Mouse (Mus musculus): Measurements from ENCODE around the gene Gm20388. TPM values are rescaled to one million over a fixed set of nuclear protein-coding genes. Genes with fewer than 3 reads are reported as not detected.
A peak's percentile ranks its signal among the peaks of the same experiment; 100 is the strongest.

Gene Gm20388
- polyA plus RNA-seq, 1 experiment from 2014 or later: not detected

- peak overlapping the region; percentile 35; the same call in 1 of the 2 replicates for H3K9ac ChIP-seq (ENCODE audit: low read length)
- H3K4me2 ChIP-seq (replicated peaks; ENCODE audit: low read depth): no peak overlapping the region
- no peaks in the 10 kb centered on the region for H3K27me3 ChIP-seq (ENCODE audit: control insufficient read depth, insufficient read depth, low read length)
- no peaks in the 10 kb centered on the region for H3K36me3 ChIP-seq (ENCODE audit: control insufficient read depth, insufficient read depth, low read length)
- no peak overlapping the region for H3K4me3 ChIP-seq (ENCODE audit: low read depth, low read length)
- H3K27ac ChIP-seq (replicated peaks): no peak overlapping the region
- WGBS: 26% methylated on average over 4 of the region's 4 CpGs
- DNase-seq (ENCODE audit: low spot score) (no peak), ATAC-seq (ENCODE audit: low FRiP score, low TSS enrichment) (no peak)
- no peaks in the 10 kb centered on the region for H3K4me1 ChIP-seq (replicated peaks; ENCODE audit: control insufficient read depth, insufficient read depth)
- no peaks in the 10 kb centered on the region for H3K9me3 ChIP-seq (ENCODE audit: control insufficient read depth, low read length)
- TF ChIP-seq CTCF (IDR thresholded peaks at IDR 0.05; ENCODE audit: low read depth): no peak
- TF ChIP-seq EP300 (optimal IDR thresholded peaks at IDR 0.05): no peak
Measured at GRCm38 (mm10) chr8:120895009-120895408, 984.4 kb downstream of the Gm20388 start.

- DNase-seq (ENCODE audit: low spot score) (no peak), ATAC-seq (ENCODE audit: low FRiP score, low TSS enrichment) (no peak)
- Histone ChIP-seq H3K36me3 (ENCODE audit: control insufficient read depth, insufficient read depth, low read length) (no peaks in the 10 kb centered on the region), H3K4me2 (replicated peaks; ENCODE audit: low read depth) (no peak overlapping the region), H3K9ac (ENCODE audit: low read length) (no peak overlapping the region), H3K4me3 (ENCODE audit: low read depth, low read length) (no peak overlapping the region), H3K27ac (replicated peaks) (no peak overlapping the region), H3K4me1 (replicated peaks; ENCODE audit: control insufficient read depth, insufficient read depth) (no peaks in the 10 kb centered on the region), H3K9me3 (ENCODE audit: control insufficient read depth, low read length) (no peaks in the 10 kb centered on the region), H3K27me3 (ENCODE audit: control insufficient read depth, insufficient read depth, low read length) (no peaks in the 10 kb centered on the region)
- 21% methylated on average over 13 of the region's 13 CpGs for WGBS
- TF ChIP-seq EP300 (optimal IDR thresholded peaks at IDR 0.05) (no peak), CTCF (IDR thresholded peaks at IDR 0.05; ENCODE audit: low read depth) (no peak)
Measured at GRCm38 (mm10) chr8:120895600-120895999, 985.0 kb downstream of the Gm20388 start.

DNA sequence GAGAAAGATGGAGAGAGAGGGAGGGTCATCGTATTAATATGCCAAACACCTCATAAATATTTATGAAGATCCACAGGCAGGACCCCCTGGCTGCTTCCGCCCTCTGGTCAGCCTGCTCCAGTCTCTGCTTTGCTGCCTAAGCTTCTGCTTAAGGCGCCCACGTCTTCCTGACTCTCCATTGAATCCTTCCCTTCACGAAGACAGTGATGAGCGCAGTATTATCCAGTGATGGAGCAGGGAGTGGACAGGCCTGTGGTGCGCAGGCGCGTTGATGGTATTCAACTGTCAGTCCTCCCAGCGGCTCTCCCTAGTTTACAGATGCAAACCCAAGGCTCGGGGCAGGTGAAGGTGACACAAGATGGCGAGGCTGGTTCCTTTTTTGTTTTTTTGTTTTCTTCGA is 985.6 kb downstream of the Gm20388 start:
- H3K9ac ChIP-seq (ENCODE audit: low read length): no peak overlapping the region
- 56% methylated on average over 13 of the region's 13 CpGs for WGBS
- no peak for DNase-seq (ENCODE audit: low spot score)
- H3K4me2 ChIP-seq (replicated peaks; ENCODE audit: low read depth): no peak overlapping the region
- H3K9me3 ChIP-seq (ENCODE audit: control insufficient read depth, low read length): no peaks in the 10 kb centered on the region
- no peaks in the 10 kb centered on the region for H3K36me3 ChIP-seq (ENCODE audit: control insufficient read depth, insufficient read depth, low read length)
- TF ChIP-seq CTCF (IDR thresholded peaks at IDR 0.05; ENCODE audit: low read depth) (no peak), EP300 (optimal IDR thresholded peaks at IDR 0.05) (no peak)
- H3K4me1 ChIP-seq (replicated peaks; ENCODE audit: control insufficient read depth, insufficient read depth): 0 out of 2 replicates have a peak, but pooled peaks cover 2% of the 10 kb centered on the region
- ATAC-seq (ENCODE audit: low FRiP score, low TSS enrichment): no peak
- H3K27me3 ChIP-seq (ENCODE audit: control insufficient read depth, insufficient read depth, low read length): no peaks in the 10 kb centered on the region
- H3K27ac ChIP-seq (replicated peaks): no peak overlapping the region
- no peak overlapping the region for H3K4me3 ChIP-seq (ENCODE audit: low read depth, low read length)

DNA sequence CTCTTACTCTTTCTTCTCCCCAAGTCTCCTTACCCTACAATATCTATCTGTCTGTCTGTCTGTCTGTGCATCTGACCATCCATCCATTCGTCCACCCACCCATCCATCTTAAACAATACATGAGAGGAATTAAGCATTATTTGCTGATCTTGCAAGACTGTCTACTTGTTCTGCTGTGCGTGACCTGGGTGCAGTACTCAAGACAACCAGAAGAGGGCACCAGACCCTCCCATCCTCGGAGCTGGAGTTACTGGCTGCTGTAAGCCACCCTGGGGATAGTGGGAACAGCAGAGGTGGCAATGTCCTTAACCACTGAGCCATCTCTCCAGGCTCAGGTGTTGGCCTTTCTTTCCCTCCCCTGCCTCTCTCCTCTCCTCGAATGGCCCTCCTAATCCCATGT is 987.4 kb downstream of the Gm20388 start:
- DNase-seq (ENCODE audit: low spot score): peak; percentile 67
- Histone ChIP-seq H3K27ac (replicated peaks) (peak overlapping the region; percentile 35; the same call in 1 of the 2 replicates), H3K27me3 (ENCODE audit: control insufficient read depth, insufficient read depth, low read length) (no peaks in the 10 kb centered on the region), H3K4me2 (replicated peaks; ENCODE audit: low read depth) (no peak overlapping the region), H3K9me3 (ENCODE audit: control insufficient read depth, low read length) (no peaks in the 10 kb centered on the region), H3K9ac (ENCODE audit: low read length) (no peak overlapping the region), H3K4me3 (ENCODE audit: low read depth, low read length) (no peak overlapping the region), H3K36me3 (ENCODE audit: control insufficient read depth, insufficient read depth, low read length) (no peaks in the 10 kb centered on the region), H3K4me1 (replicated peaks; ENCODE audit: control insufficient read depth, insufficient read depth) (0 out of 2 replicates have a peak, but pooled peaks cover 2% of the 10 kb centered on the region)
- 68% methylated on average over 4 of the region's 4 CpGs for WGBS
- no peak for ATAC-seq (ENCODE audit: low FRiP score, low TSS enrichment)
- TF ChIP-seq CTCF (IDR thresholded peaks at IDR 0.05; ENCODE audit: low read depth) (peak; percentile 86), EP300 (optimal IDR thresholded peaks at IDR 0.05) (no peak)

GRCm38 (mm10) chr8:120898828-120899407 is 988.3 kb downstream of the Gm20388 start:
- WGBS: 32% methylated on average over 17 of the region's 17 CpGs
- H3K27ac ChIP-seq (replicated peaks): peak overlapping the region; percentile 35
- TF ChIP-seq EP300 (optimal IDR thresholded peaks at IDR 0.05) (no peak), CTCF (IDR thresholded peaks at IDR 0.05; ENCODE audit: low read depth) (no peak)
- no peaks in the 10 kb centered on the region for H3K36me3 ChIP-seq (ENCODE audit: control insufficient read depth, insufficient read depth, low read length)
- no peak overlapping the region for H3K4me2 ChIP-seq (replicated peaks; ENCODE audit: low read depth)
- H3K9ac ChIP-seq (ENCODE audit: low read length): no peak overlapping the region
- 0 out of 2 replicates have a peak, but pooled peaks cover 2% of the 10 kb centered on the region for H3K4me1 ChIP-seq (replicated peaks; ENCODE audit: control insufficient read depth, insufficient read depth)
- no peak; the same call in 1 of the 2 replicates for ATAC-seq (ENCODE audit: low FRiP score, low TSS enrichment)
- no peak for DNase-seq (ENCODE audit: low spot score)
- H3K9me3 ChIP-seq (ENCODE audit: control insufficient read depth, low read length): no peaks in the 10 kb centered on the region
- H3K4me3 ChIP-seq (ENCODE audit: low read depth, low read length): no peak overlapping the region
- H3K27me3 ChIP-seq (ENCODE audit: control insufficient read depth, insufficient read depth, low read length): no peaks in the 10 kb centered on the region

DNA sequence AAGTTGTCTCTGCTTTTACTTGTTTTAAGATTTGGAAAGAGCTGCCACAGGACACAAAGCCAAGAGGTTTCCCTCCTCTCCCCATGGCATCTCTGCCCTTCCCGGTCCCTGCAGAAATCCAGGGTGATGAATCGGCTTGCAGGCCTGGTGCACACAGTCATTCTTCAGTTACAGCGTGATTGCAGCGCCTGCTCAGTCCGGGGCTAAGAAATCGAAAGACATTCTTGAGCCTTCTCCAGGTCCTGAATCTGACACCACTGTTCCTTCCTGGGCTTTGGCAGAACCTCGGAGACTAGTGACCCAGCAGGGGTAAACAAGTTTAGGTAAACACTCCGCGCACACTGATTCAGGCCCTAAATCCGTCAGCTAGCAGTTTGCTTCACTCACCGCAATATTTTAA is 991.7 kb downstream of the Gm20388 start:
- no peak for TF ChIP-seq CTCF (IDR thresholded peaks at IDR 0.05; ENCODE audit: low read depth)
- no peak for TF ChIP-seq EP300 (optimal IDR thresholded peaks at IDR 0.05)
- Histone ChIP-seq H3K4me2 (replicated peaks; ENCODE audit: low read depth) (no peak overlapping the region), H3K9me3 (ENCODE audit: control insufficient read depth, low read length) (no peaks in the 10 kb centered on the region), H3K4me1 (replicated peaks; ENCODE audit: control insufficient read depth, insufficient read depth) (0 out of 2 replicates have a peak, but pooled peaks cover 2% of the 10 kb centered on the region), H3K27me3 (ENCODE audit: control insufficient read depth, insufficient read depth, low read length) (no peaks in the 10 kb centered on the region), H3K36me3 (ENCODE audit: control insufficient read depth, insufficient read depth, low read length) (no peaks in the 10 kb centered on the region), H3K9ac (ENCODE audit: low read length) (no peak overlapping the region), H3K27ac (replicated peaks) (peak overlapping the region; percentile 75), H3K4me3 (ENCODE audit: low read depth, low read length) (no peak overlapping the region)
- 17% methylated on average over 11 of the region's 11 CpGs for WGBS
- DNase-seq (ENCODE audit: low spot score) (no peak), ATAC-seq (ENCODE audit: low FRiP score, low TSS enrichment) (peak; percentile 53; the same call in 1 of the 2 replicates)
